Mouse (Mus musculus) cerebellum, adult 8-10 months (tissue): Measurements from ENCODE around the gene Cnpy1.

Experiments
- DNase-seq: peaks from one replicate; pipeline ENCODE4 v3.0.0; 2022

Gene Cnpy1

DNA sequence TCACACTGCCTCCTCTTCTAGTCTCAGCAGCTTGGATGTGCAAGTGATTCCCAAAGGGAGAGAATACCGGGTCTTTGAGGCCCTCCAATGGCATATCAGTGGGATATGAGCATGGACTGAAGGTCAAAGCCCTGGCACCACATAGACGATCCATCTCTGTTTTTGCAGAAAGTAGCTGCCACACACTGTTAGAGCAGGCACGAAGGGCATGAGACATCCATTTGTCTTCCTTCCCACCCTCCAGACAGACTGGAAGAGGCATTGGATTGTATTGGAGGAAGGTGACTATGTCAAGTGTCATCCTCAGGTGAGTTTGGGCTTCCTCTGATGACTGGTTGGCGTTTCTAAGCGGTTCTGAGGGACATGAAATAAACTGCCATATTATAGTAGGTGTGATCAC lies 67.3 kb downstream of the Cnpy1 start:
- no peak for DNase-seq

DNA sequence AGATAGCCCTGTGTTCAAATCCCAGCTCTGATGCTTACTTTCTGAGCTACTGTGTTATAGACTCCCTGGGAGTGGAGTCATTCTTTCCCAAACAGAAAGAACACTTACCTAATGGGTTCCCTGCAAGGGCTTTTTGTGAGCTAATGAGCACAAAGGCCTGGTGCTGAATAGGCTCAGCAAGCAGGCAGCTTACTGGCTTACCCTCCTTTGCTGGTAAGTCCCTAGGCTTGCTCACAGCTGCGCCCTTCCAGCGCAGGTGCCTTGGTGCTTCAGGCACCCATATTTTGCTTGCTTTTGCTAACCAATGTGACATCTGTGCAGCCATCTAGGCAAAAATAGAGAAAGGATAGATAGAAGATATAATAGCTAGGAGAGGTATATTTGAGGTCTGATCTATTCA lies 69.0 kb downstream of the Cnpy1 start:
- DNase-seq, result no peak

DNA sequence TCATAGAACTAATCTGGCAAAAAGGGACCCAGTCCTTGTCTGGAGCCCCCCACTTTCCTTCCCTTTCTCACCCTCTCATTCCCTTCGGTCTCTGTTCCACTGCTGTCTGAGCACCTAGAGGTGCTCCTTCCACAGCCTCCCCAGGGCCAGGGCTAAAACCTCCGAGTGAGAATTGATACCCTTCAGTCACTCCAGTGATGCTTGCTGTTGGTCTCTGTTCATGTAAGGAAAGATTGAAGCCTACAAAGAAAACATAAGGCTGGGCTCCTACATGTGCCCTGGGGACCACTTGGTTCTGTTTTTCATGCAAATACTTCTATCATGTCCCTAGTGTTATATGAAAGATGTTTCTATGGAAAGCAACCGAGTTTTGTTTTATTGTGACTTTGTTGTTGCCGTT lies 69.6 kb downstream of the Cnpy1 start:
- no peak for DNase-seq

DNA sequence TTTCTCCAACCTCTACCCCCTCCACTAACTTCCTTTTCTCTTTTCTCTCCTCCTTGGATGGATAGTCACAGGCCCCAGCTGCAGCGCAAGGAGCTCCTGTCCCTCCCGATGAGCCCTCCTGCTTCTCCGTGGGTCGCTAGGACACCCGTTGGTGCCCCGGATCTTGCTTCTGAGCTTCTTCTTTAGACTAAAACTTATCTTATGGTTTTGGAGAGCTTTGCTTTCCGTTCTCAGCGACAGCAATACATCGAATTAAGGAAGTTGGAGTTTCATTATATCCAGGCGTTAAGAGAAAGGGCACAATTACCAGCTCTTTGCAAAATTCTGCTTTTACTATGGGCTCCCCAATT lies 70.1 kb downstream of the Cnpy1 start:
- no peak for DNase-seq

DNA sequence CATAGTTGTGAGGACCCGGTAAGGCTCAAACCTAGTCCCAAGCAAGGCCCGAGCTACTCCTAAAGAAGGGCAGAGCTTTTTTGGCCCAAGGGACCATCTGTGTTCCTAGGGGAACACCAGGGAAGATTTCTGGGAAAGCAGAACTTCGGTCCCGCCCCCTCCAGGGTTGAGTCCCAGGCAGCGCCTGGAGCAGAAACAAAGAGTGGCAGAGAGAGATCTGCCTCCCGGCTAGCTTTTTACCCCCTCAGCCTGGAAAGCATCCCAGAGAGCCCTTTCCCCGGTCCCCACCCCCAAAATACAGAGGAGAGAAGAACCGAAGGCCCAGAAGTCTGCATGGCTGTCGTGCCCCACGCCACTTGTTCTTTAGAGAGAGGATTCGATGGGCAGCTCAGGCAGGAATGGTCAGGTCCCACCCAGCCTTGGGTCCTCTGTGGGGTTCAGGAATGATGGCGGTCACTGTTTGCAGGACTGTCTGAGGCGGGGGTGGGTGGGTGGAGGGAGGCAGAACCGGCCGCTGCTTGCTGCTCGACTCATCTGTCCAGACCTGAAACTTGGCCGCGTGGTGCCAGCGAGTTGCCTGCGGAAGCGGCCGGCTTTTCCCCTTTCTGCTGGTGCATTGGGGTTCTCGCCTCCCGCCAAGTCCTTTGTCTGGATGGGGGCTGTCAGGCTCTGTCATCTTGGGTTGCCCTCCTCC lies 70.6 kb downstream of the Cnpy1 start:
- peak; percentile 47 for DNase-seq

DNA sequence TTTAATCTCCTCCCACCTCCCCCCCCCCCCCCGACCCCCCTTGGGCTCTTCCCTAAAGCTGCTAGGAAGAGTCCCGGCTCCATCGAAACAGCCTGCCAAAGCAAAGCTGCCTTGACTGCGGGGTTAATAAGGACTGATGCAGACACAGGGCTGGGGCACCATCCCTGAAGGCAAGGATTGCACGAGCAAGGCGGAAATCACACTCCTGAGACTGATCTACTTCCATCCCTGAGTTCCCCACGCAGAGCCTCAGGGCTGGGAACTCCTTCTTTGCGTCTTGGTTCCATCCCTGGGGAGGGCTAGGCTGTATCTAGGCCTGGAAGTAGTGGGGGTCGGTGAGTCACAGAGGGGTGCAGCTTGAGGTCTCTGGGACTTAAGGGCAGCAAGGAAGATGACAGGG lies 71.5 kb downstream of the Cnpy1 start:
- DNase-seq, result no peak

DNA sequence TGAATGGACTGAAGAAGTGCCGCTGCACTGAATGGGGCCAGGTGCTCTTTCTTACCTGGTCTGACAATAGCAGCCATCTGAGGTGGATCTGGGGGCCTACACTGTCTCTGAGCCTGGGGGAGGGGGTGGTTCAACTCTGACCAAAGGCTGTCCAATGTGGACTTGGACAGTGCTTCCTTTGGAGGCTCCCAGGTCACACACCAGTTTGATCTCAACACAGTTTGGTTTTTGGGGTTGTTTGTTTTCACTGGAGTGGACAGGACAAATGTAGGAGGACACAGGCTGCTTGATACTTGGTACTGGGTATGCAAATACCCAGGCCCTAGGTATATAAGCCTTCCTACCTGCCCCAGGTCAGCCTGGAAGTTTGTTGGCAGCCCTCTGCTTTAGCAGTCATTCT lies 71.9 kb downstream of the Cnpy1 start:
- DNase-seq, result no peak

DNA sequence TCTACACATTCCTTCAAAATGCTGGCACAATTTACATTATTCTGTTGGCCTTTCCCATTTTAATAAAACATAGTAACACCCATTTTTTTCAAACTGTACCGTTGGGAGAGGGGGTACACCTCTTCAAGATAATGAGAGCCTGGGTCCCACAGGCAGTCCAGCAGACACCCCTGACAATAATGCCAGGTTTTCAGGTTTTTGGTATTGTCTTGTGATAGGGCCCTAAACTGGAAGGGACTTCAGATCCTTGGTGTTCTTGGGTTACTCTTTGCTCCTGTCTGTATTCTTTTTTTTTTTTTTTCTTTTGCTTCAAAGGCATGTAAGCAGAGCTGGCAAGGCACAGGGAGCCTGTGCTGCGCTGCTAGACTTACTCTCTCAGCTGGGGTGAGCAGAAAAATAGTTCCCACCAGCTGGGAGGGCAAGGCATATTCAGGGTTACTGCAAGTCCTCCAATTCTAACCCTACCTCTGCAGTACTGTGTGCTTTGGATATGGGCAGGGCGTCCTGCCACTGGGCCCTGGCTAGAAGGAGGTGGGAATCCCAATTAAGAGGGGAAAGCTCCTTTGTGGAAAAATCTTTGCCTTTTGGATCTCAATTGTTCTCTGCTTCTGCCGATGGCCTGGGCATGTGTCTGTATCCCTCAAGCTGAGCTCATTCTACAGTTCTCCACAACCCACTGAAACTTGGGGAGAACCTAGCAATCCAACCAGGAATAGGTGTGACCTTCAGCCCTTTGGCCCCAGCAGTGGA lies 72.5 kb downstream of the Cnpy1 start:
- no peak for DNase-seq

DNA sequence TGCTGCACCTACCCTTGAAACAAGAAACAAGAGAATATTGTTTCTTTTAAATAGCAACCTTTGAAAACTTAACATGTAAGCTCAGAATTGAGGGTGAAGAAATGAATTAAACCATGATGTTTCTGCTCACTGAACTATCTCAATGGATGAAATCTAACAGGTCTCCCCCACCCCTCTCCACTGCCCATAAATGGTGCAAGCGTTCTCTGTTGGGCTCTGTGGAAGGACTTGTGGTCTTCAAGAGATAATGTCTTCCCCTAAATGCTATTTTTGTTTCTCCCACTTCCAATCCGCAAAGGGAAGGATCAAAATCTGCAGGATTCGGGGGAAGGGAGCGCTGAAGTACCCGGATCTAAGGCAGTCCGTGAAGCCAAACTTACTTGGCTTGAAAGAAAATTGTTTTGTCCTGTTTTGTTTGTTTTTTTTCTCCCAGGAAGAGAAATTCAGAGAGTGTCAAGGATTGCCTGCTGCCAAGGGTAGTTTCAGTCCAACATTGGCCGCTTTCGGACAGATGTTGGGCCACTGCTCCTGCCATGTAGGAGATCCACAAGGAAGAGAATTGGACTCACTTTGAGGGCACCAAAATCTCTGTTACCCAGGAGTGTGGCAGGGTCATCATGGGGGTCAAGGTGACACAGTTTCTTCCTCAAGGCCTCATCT lies 73.2 kb downstream of the Cnpy1 start:
- DNase-seq, result no peak

DNA sequence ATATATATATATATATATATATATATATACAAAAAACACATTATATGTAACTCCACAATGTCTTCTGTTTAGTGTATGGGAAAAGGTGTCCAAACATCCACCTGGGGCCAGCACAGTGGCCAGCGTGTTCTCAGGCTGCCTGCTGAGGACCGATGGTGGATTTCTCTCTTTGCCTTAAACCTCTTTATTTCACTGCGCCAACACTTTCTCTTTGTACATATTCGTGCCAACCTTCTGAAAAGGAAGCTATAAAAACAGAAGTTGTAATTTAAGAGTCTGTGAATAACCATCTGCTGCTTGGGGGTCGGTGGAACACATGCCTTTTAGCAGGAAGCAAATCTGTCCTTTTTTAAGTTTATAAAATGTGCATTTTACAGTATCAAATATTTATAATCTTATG lies 73.9 kb downstream of the Cnpy1 start:
- DNase-seq, result no peak

DNA sequence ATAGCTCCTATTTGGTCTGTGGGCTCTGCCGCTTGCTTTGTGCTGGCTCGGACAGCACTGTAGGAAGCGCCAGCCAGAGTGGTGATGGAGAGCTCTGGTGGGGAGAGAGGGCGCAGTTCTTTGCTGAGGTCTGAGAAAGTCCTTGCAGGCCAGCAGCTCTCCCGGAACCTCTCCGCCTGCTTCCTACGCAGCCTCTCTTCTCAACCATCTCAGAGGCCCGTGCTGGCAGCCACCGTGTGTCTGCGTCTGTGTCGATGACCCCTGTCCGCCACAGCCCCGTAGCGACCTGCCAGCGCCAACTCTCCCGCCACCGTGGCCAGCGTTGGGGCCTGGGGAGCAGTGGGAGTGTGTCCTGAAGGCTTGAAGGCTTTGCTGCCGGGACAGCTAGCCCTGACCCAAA lies 74.7 kb downstream of the Cnpy1 start:
- peak; percentile 56 for DNase-seq

DNA sequence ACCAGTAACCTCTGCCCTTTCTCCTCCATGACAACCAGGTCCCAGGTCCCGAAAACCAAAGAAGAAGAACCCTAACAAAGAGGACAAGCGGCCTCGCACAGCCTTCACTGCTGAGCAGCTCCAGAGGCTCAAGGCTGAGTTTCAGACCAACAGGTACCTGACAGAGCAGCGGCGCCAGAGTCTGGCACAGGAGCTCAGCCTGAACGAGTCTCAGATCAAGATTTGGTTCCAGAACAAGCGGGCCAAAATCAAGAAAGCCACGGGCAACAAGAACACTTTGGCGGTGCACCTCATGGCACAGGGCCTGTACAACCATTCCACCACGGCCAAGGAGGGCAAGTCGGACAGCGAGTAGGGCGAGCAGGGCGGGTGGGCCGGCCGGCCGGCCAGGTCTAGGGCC lies 75.5 kb downstream of the Cnpy1 start:
- DNase-seq, result peak; percentile 46

DNA sequence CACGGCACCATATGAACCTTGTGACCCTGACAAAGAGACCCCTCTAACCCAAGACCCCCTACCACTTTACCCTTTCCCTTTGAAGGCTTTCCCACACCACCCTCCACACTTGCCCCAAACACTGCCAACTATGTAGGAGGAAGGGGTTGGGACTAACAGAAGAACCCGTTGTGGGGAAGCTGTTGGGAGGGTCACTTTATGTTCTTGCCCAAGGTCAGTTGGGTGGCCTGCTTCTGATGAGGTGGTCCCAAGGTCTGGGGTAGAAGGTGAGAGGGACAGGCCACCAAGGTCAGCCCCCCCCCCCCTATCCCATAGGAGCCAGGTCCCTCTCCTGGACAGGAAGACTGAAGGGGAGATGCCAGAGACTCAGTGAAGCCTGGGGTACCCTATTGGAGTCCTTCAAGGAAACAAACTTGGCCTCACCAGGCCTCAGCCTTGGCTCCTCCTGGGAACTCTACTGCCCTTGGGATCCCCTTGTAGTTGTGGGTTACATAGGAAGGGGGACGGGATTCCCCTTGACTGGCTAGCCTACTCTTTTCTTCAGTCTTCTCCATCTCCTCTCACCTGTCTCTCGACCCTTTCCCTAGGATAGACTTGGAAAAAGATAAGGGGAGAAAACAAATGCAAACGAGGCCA lies 76.3 kb downstream of the Cnpy1 start:
- no peak for DNase-seq

DNA sequence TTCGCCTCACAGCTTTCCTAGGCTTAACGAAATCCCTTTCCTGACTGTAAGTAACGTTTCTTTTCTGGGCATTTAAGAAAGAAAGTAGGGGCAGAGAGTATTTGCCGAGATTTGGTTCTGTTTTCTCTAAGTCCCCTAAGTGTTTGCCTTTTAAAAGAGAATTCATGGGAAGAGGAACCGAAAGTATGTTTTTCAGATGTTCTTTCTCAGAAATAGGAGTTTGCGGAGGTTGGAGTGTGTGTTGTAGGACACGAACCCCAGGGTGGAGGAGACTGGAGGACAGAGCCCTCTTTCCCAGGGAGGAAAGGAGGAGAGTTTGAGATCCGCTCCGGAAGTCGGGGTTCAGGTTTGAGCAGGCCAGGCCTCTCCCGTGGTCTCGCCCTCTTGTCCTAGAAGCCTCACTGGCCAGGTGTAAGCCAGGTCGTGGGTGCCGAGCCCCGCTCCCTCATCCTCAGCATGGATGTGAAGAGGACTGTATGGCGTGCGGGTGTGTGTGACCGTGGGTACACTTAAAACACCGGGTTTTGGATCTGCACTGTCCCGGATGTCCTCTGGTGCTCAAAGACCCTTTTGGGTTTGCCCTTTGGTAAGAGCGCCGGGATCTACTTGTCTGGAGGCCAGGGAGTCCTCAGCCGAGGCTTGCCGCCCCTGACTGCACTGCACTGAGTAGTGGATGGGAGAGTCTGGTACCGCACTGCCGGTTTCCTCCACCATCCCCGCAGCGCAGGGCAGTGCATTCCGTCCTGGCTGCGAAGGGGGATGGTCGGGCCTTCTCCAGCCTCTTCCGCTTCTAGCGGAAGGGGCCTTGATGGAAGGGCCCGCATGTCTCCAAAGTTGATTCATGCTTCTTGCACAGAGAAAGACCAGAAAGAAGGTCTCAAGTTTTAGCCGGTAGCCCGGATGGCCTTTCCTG lies 77.1 kb downstream of the Cnpy1 start:
- DNase-seq, result peak; percentile 47

DNA sequence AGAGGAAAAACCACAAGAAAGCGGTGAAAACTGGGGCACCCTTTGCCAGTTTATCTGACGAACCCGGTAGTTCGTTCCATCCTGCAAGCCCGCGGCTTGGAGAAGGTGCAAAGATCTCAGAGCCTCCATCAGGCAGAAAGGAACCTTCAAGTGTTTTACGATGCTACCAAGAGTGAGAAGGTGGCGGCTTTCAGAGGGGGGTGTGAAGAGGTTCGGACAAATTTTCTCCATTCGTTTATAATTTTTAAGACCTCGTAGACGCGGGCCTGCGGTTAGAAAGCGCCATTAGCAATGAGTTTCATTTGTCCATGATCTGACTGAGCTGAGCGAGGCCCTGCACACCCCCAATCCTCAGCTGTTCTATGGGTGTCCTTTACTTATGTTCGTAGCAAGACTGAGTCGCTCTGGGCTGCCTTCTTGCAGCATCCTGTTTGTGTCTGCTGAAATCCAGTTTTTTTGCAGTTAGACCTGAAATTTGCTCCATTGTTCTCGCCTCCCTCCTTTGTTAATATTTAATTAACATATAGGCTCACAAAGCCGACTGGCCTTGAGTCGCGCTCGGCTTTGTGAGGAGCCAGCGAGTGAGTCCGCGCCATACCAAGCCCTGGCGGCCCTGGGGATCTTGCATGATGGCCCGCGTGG lies 77.9 kb downstream of the Cnpy1 start:
- no peak for DNase-seq

DNA sequence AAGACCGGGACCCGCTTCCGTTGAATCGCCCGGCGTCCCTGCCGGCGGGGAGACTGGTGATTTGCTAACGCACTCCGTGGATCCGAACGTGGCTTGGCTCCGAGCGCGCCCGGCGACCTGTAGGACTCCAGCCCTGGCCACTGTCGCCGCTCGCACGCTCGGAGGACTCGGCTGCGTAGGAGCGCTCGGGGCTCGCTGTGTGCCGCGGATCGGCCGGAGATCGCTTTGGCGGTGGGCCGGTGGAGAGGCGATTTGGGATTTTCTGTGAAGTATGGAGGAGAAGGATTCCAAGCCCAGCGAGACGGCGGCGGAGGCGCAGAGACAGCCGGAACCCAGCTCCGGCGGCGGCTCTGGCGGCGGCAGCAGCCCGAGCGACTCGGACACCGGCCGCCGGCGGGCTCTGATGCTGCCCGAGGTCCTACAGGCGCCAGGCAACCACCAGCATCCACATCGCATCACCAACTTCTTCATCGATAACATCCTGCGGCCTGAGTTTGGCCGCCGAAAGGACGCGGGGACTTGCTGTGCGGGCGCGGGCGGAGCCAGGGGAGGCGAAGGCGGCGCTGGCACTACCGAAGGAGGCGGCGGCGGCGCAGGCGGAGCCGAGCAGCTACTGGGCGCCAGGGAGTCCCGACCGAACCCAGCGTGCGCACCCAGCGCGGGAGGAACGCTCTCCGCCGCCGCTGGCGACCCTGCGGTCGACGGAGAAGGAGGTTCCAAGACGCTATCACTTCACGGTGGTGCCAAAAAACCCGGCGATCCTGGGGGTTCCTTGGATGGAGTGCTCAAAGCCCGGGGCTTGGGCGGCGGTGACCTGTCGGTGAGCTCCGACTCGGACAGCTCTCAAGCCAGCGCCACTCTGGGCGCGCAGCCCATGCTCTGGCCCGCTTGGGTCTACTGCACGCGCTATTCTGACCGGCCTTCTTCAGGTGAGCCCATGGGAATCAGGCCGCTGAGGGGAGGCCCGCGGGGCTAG lies 79.1 kb downstream of the Cnpy1 start:
- DNase-seq, result peak; percentile 63

DNA sequence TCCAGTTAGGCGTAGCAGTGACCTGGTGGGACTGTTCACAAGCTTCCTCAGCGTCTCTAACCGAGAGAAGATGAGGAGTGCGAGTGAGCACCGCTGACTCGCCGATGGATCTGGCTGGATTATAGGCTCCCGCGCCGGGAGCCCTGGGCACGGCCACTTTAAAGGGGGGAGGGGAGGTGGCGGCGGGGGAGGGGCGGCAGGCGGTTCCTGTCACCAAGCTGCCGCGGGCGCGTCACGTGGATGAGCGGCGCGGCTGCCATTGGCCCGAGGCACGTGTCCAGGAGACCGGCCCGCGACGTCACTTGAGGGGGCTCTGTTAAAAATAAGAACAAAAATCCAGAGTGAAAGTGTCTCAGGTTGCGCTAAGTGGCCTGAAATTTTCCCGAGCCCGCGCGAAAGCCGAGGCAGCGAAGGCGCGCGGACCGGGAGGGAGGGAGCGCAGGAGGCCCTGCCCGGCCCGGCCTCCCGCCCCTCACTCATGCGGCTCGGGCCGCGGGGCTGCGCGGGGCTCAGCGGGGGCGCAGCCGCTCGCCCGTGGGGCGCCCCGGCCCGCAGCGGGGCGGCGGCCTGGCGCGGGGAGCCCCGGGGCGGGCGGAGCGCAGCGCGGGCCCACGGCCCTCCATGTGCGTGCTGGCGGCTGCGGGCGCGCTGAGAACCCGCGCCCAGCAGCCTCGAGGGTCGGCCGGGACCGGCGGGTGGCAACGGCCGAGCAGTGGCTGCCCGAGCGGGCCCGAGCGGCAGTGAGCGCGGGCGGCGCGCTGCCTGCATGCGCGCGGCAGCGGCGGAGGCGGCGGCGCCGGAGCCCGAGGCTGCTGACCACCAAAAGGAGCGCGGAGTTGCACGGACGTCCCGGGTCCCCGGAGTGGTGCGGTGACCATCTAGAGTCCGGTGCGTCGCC lies 80.0 kb downstream of the Cnpy1 start, which contains the start of gene En2:
En2 (plus strand) TSS at position 337 of the 898 bp plus-strand sequence.
- peak; percentile 95 for DNase-seq

DNA sequence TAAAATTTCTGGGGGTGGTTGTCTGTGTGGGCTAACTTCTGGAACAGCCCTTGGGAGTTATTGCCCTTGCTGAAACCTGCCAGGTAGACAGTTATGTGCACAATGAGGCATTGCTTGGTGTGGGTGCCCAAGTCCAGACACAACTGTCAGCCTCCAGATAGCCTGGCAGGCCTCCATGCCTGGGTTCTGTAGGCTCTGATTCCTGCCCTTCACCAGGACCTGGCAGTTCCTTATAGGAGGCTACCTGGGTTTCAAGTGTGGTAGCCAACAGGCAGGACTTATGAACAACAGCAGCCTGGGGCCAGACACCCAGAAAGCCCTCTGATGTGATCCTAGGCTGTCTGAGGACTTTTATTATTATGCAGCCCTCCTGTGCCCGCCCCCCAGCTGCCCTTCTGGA lies 81.7 kb downstream of the Cnpy1 start:
- no peak for DNase-seq

DNA sequence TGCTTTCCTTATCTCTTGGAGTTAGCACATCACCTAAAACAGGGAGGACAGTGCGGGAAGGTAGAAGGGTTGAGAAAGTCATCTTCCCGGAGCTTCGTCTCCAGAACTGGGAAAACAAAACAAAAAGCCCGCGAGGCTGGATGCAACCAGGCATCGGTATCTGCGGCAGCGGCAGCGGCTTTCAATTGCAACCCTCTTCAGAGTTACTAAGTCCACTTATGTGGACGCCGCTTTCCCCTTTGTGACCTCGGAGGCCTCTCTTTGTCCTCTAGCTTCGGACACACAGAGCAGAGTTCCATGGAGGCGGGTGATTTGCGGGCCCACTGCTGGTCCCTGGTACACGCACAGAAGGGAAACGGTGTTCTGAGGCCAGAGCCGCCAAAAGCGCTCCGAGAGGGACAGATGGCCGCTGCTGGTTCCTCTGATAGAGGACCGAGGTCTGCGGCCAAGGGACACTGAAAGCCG lies 83.6 kb downstream of the Cnpy1 start:
- peak; percentile 83 for DNase-seq
